In genomic region chr3:31094531-31095178, GRCm38 (mm10) we compare ENCODE assay signal across 7 mouse cellular contexts. TPM values are rescaled to one million over a fixed set of nuclear protein-coding genes. Genes with fewer than 3 reads are reported as not detected.
A peak's percentile ranks its signal among the peaks of the same experiment; 100 is the strongest.
DNase-seq lines count a peak whose midpoint lies in the region; ATAC-seq lines count a peak whose summit lies in the region.

Skil (plus strand) TSS chr3:31095058.

- H3K9ac ChIP-seq in intestine, embryonic 15.5 days, result peak within 1 kb of the TSS; percentile 83

- WGBS in intestine, embryonic 15.5 days, result under 1% methylated on average over 83 of the region's 109 CpGs
- under 1% methylated on average over 75 of the region's 109 CpGs for WGBS in midbrain, embryonic 10.5 days

- H3K36me3 ChIP-seq in intestine, embryonic 15.5 days, result no peaks in the 10 kb centered on the region
- peaks cover 18% of the 10 kb centered on the region for H3K36me3 ChIP-seq in midbrain, embryonic 10.5 days

- H3K4me1 ChIP-seq in intestine, embryonic 15.5 days (replicated peaks), result peaks cover 16% of the 10 kb centered on the region
- peaks cover 70% of the 10 kb centered on the region for H3K4me1 ChIP-seq in midbrain, embryonic 10.5 days

- peak; percentile 98 for DNase-seq in adrenal gland, adult (ENCODE audit: inconsistent age in 2 of 2, low spot score in 1 of 2)
- DNase-seq in embryo, embryonic 10.5 days (ENCODE audit: low spot score), result peak; percentile 97
- peak; percentile 96 for DNase-seq in gastrocnemius, postnatal 25 days
- DNase-seq in left cerebral cortex, postnatal 25 days (ENCODE audit: low spot score in 2 of 2), result peak; percentile 89 to 95
- peak; percentile 93 for DNase-seq in midbrain, embryonic 10.5 days (ENCODE audit: low spot score)
- DNase-seq in right cerebral cortex, postnatal 4 days, result peak; percentile 93

- H3K27me3 ChIP-seq in intestine, embryonic 15.5 days (replicated peaks), result no peaks in the 10 kb centered on the region
- H3K27me3 ChIP-seq in midbrain, embryonic 10.5 days (ENCODE audit: low read depth, poor library complexity, severe bottlenecking), result peaks cover 10% of the 10 kb centered on the region

- peak within 1 kb of the TSS; percentile 68 for H3K4me2 ChIP-seq in intestine, embryonic 15.5 days (replicated peaks)

- peak within 1 kb of the TSS; percentile 99 for H3K27ac ChIP-seq in intestine, embryonic 15.5 days
- peak within 1 kb of the TSS; percentile 100 for H3K27ac ChIP-seq in midbrain, embryonic 10.5 days (replicated peaks)

- intact Hi-C loops in left cerebral cortex, postnatal 25 days (cut with DNase I), result loop anchor here (1.0 to 5.0 kb wide), 3 partner anchors 37 to 213 kb away; no protein-coding TSS in a partner anchor

- peak within 1 kb of the TSS; percentile 90 for H3K4me3 ChIP-seq in intestine, embryonic 15.5 days (replicated peaks)
- H3K4me3 ChIP-seq in midbrain, embryonic 10.5 days, result peak within 1 kb of the TSS; percentile 98

- no peaks in the 10 kb centered on the region for H3K9me3 ChIP-seq in intestine, embryonic 15.5 days
- no peaks in the 10 kb centered on the region for H3K9me3 ChIP-seq in midbrain, embryonic 10.5 days (replicated peaks)

- peak; percentile 96 for ATAC-seq in intestine, embryonic 15.5 days

RNA-seq across cellular contexts. Expression of gene Skil, which starts in this region (rescaled TPM):
- total RNA-seq in gastrocnemius, postnatal 25 days (2021), result 10 to 100 TPM; 11.4 to 11.8 TPM
- polyA plus RNA-seq in intestine, embryonic 15.5 days (2015; fragmentation: Nextera tagmentation; extraction: Ambion mirVana), result 17.5 and 21.3 TPM in 2 replicates
- total RNA-seq in left cerebral cortex, postnatal 25 days (2021), result 10 to 100 TPM; 64.5 to 66.0 TPM
- 30.6 and 39.9 TPM in 2 replicates for polyA plus RNA-seq in midbrain, embryonic 10.5 days (2016; fragmentation: Nextera tagmentation; extraction: Ambion mirVana)

Comparison
In these comparisons a context has a peak if more than half of its experiments do, and no peak if none do; other contexts are left out.
1. Peak in every context shown above with its lines: DNase-seq, ATAC-seq, H3K4me3 ChIP-seq and H3K27ac ChIP-seq.
2. RNA of gene Skil (total RNA-seq): 64.5 to 66.0 TPM in left cerebral cortex, postnatal 25 days; 11.4 to 11.8 TPM in gastrocnemius, postnatal 25 days; every median in the first group is over 4 times any median in the second.